ENCODE assay signal across 45 mouse cellular contexts in genomic region chr2:125192905-125193304, GRCm38 (mm10). TPM values are rescaled to one million over a fixed set of nuclear protein-coding genes. Genes with fewer than 3 reads are reported as not detected.
"Had no signal": no experiment of that assay in that cellular context is flagged by ENCODE, and none has a peak within 500 bp of the region (broad histone marks: within the 10 kb centered on the region; RNA-seq: fewer than 3 reads in every experiment).

No protein-coding gene starts in this region.

- H3K36me3 ChIP-seq: heart, embryonic 10.5 days; heart, embryonic 12.5 days; heart, embryonic 13.5 days; heart, embryonic 15.5 days; hindbrain, embryonic 10.5 days; hindbrain, embryonic 12.5 days; hindbrain, embryonic 13.5 days; hindbrain, embryonic 15.5 days; intestine, embryonic 15.5 days; kidney, embryonic 15.5 days had no signal

- H3K27me3 ChIP-seq: heart, embryonic 12.5 days; heart, embryonic 13.5 days; heart, embryonic 15.5 days; hindbrain, embryonic 12.5 days; hindbrain, embryonic 13.5 days; hindbrain, embryonic 15.5 days; intestine, embryonic 15.5 days; kidney, embryonic 15.5 days had no signal

- H3K4me1 ChIP-seq: heart, embryonic 10.5 days; heart, embryonic 12.5 days; heart, embryonic 13.5 days; heart, embryonic 15.5 days; hindbrain, embryonic 10.5 days; hindbrain, embryonic 12.5 days; hindbrain, embryonic 15.5 days; intestine, embryonic 15.5 days; kidney, embryonic 15.5 days had no signal

- H3K27ac ChIP-seq: heart, embryonic 10.5 days; heart, embryonic 13.5 days; heart, embryonic 15.5 days; hindbrain, embryonic 10.5 days; hindbrain, embryonic 12.5 days; hindbrain, embryonic 13.5 days; hindbrain, embryonic 14.5 days; hindbrain, embryonic 15.5 days; hindbrain, postnatal 0 days; intestine, embryonic 15.5 days; kidney, embryonic 15.5 days; kidney, postnatal 0 days; layer of hippocampus, adult 2 months had no signal

- DNase-seq: heart, postnatal 10 days; heart, postnatal 14 days; heart, postnatal 36 days; heart, postnatal 4 days; kidney, adult 11 months; kidney, adult 18-20 months; kidney, adult 2 months; kidney, adult 8-10 months; kidney, adult 9 months; kidney, postnatal 10 days; kidney, postnatal 14 days; kidney, postnatal 25 days; kidney, postnatal 36 days; kidney, postnatal 4 days; layer of hippocampus, adult 9-11 months; layer of hippocampus, postnatal 36 days had no signal

- ATAC-seq: hindbrain, embryonic 16.5 days; hindbrain, postnatal 0 days; inflammation-experienced regulatory T-cells, adult 6 months; intestine, embryonic 15.5 days; intestine, embryonic 16.5 days; intestine, postnatal 0 days had no signal

- H3K9me3 ChIP-seq: heart, embryonic 10.5 days; heart, embryonic 12.5 days; heart, embryonic 13.5 days; heart, embryonic 15.5 days; hindbrain, embryonic 10.5 days; hindbrain, embryonic 12.5 days; hindbrain, embryonic 13.5 days; hindbrain, embryonic 15.5 days; intestine, embryonic 15.5 days; kidney, embryonic 15.5 days had no signal

- H3K9ac ChIP-seq: heart, embryonic 12.5 days; heart, embryonic 13.5 days; heart, embryonic 15.5 days; hindbrain, embryonic 12.5 days; hindbrain, embryonic 13.5 days; hindbrain, embryonic 14.5 days; hindbrain, embryonic 15.5 days; intestine, embryonic 15.5 days; kidney, embryonic 15.5 days had no signal

- H3K4me3 ChIP-seq: heart, embryonic 10.5 days; heart, embryonic 12.5 days; heart, embryonic 13.5 days; heart, embryonic 15.5 days; hindbrain, embryonic 10.5 days; hindbrain, embryonic 12.5 days; hindbrain, embryonic 13.5 days; hindbrain, embryonic 15.5 days; intestine, embryonic 15.5 days; kidney, embryonic 15.5 days; layer of hippocampus, adult 2 months had no signal

RNA-seq across cellular contexts. Expression of gene Slc12a1, which starts 40.6 kb away (rescaled TPM):
- total RNA-seq: heart, postnatal 10 days; heart, postnatal 14 days; heart, postnatal 25 days; heart, postnatal 36 days; heart, postnatal 4 days; hematopoietic stem cell, adult 5-6 weeks; hindbrain, postnatal 0 days had no signal
- polyA plus RNA-seq: heart, embryonic 10.5 days; heart, embryonic 11.5 days; heart, embryonic 13.5 days; heart, embryonic 14.5 days; heart, embryonic 15.5 days; heart, embryonic 16.5 days; heart, postnatal 0 days; hindbrain, embryonic 10.5 days; hindbrain, embryonic 11.5 days; inflammation-experienced regulatory T-cells, adult 6 months; intestine, embryonic 14.5 days; intestine, embryonic 15.5 days; intestine, embryonic 16.5 days; intestine, postnatal 0 days; large intestine, adult 2 months had no signal

RNA-seq across cellular contexts. Expression of gene Ctxn2, which starts 56.4 kb away (rescaled TPM):
- total RNA-seq: heart, postnatal 10 days; heart, postnatal 14 days; heart, postnatal 25 days; heart, postnatal 36 days; heart, postnatal 4 days; hematopoietic stem cell, adult 5-6 weeks had no signal
- polyA plus RNA-seq: heart, embryonic 10.5 days; heart, embryonic 11.5 days; heart, embryonic 12.5 days; heart, embryonic 13.5 days; heart, embryonic 14.5 days; heart, embryonic 15.5 days; heart, embryonic 16.5 days; heart, postnatal 0 days; hindbrain, embryonic 11.5 days; inflammation-experienced regulatory T-cells, adult 6 months; intestine, embryonic 14.5 days; intestine, embryonic 15.5 days; kidney, embryonic 14.5 days; kidney, embryonic 15.5 days; kidney, embryonic 16.5 days; kidney, postnatal 0 days; large intestine, adult 2 months had no signal
